Mouse (Mus musculus): ENCODE measurements around the gene Cnot8.

- TF ChIP-seq CTCF (IDR thresholded peaks at IDR 0.05; ENCODE audit: control insufficient read depth, insufficient read depth, insufficient replicate concordance, low read depth, low read length) (no peak), POLR2A (IDR thresholded peaks at IDR 0.05; ENCODE audit: control insufficient read depth, low read depth, low read length) (no peak)
Measured at GRCm38 (mm10) chr11:58117044-58117652, 13.2 kb downstream of the Cnot8 start.

Data from testis, adult 2 months (tissue).